Mouse (Mus musculus) heart, postnatal 0 days (tissue): ENCODE measurements at regions not wholly inside any gene's neighbourhood (a gene's known extent, or its start where the extent isn't known, plus 50 kb on each side); places are given as distances from the start of the nearest gene placed in this dataset.

Experiments used
- CTCF ChIP-seq: IDR thresholded peaks from 2 replicates; pipeline ENCODE4 v1.5.1; 2016; ENCODE audit warnings: antibody characterized with exemption, control low read depth, low read depth
- EP300 ChIP-seq: IDR thresholded peaks from 2 replicates; pipeline ENCODE4 v1.6.1; 2016; ENCODE audit warnings: antibody characterized with exemption, low read depth

- TF ChIP-seq CTCF: no peak
- TF ChIP-seq EP300: no peak
These were observed 54.5 kb upstream of the Ptpn13 start for GRCm38 (mm10) chr5:103370456-103370855.
